Mouse (Mus musculus) kidney, postnatal 36 days (tissue): ENCODE measurements around the gene Ttk.

Experiments
- DNase-seq, 2 experiments: peaks; one replicate each; pipeline ENCODE4 v3.0.0; 2021 to 2022; ENCODE audit warnings: mixed read lengths in 2 of 2

Gene Ttk

GRCm38 (mm10) chr9:83833811-83834747 lies at the start of gene Ttk:
Ttk (plus strand) TSS chr9:83834689.
- peak; percentile 92 to 93 for DNase-seq

- no peak for DNase-seq
These were observed 49.0 kb upstream of the Ttk start for GRCm38 (mm10) chr9:83785501-83785900.

GRCm38 (mm10) chr9:83789326-83789725 lies 45.2 kb upstream of the Ttk start:
- DNase-seq, result no peak

GRCm38 (mm10) chr9:83796875-83797274 lies 37.6 kb upstream of the Ttk start:
- DNase-seq, result no peak

GRCm38 (mm10) chr9:83797898-83798297 lies 36.6 kb upstream of the Ttk start:
- DNase-seq, result no peak

GRCm38 (mm10) chr9:83804341-83804740 lies 30.1 kb upstream of the Ttk start:
- DNase-seq, result no peak

- DNase-seq, result peak in 1 of 2 experiments; percentile 12
These were observed 29.1 kb upstream of the Ttk start for GRCm38 (mm10) chr9:83805164-83805976.

GRCm38 (mm10) chr9:83805977-83806815 lies 28.3 kb upstream of the Ttk start, which contains the start of gene Elovl4:
Elovl4 (minus strand) TSS chr9:83806277.
- peak; percentile 23 to 63 for DNase-seq

GRCm38 (mm10) chr9:83807562-83807961 lies 26.9 kb upstream of the Ttk start:
- DNase-seq, result peak; percentile 48 to 76

GRCm38 (mm10) chr9:83819188-83819587 lies 15.3 kb upstream of the Ttk start:
- no peak for DNase-seq

GRCm38 (mm10) chr9:83820976-83821375 lies 13.5 kb upstream of the Ttk start:
- no peak for DNase-seq

GRCm38 (mm10) chr9:83822925-83823324 lies 11.6 kb upstream of the Ttk start:
- no peak for DNase-seq

- no peak for DNase-seq
These were observed 4.6 kb upstream of the Ttk start for GRCm38 (mm10) chr9:83829896-83830295.

GRCm38 (mm10) chr9:83831152-83831551 lies 3.3 kb upstream of the Ttk start:
- no peak for DNase-seq

GRCm38 (mm10) chr9:83834748-83835313 lies 342 bp downstream of the Ttk start:
- DNase-seq, result no peak

GRCm38 (mm10) chr9:83852464-83852863 lies 18.0 kb downstream of the Ttk start:
- no peak for DNase-seq

GRCm38 (mm10) chr9:83865165-83865564 lies 30.7 kb downstream of the Ttk start:
- DNase-seq, result no peak

- DNase-seq, result no peak
These were observed 47.7 kb downstream of the Ttk start for GRCm38 (mm10) chr9:83882191-83882590.

GRCm38 (mm10) chr9:83886149-83886548 lies 51.7 kb downstream of the Ttk start:
- DNase-seq, result no peak

GRCm38 (mm10) chr9:83888214-83888613 lies 53.7 kb downstream of the Ttk start:
- DNase-seq, result peak; percentile 3 to 4

GRCm38 (mm10) chr9:83893073-83893472 lies 58.6 kb downstream of the Ttk start:
- no peak for DNase-seq

GRCm38 (mm10) chr9:83893767-83894330 lies 59.4 kb downstream of the Ttk start:
- DNase-seq, result no peak
